Mouse (Mus musculus) G1E (cell line): ENCODE results near the gene Rora. TPM values are rescaled to one million over a fixed set of nuclear protein-coding genes. Genes with fewer than 3 reads are reported as not detected.

ENCODE experiments used
- ATAC-seq: 2 replicates; pipeline ENCODE4 v1.8.0; 2016; ENCODE audit warnings: mild to moderate bottlenecking; ENCODE audit not compliant: insufficient number of reproducible peaks, poor library complexity, low FRiP score, severe bottlenecking; ENCODE audit errors: extremely low read depth
- DNase-seq: peaks from one replicate; pipeline ENCODE4 v3.0.0; 2012; ENCODE audit warnings: low spot score
- H3K27me3 ChIP-seq: 2 replicates; pipeline ENCODE4 v1.6.1; 2012; ENCODE audit warnings: mild to moderate bottlenecking, low read length, inconsistent platforms; ENCODE audit not compliant: insufficient read depth
- H3K36me3 ChIP-seq: replicated peaks from 2 replicates; pipeline ENCODE3; 2012; ENCODE audit warnings: mild to moderate bottlenecking, inconsistent platforms
- H3K4me1 ChIP-seq: 2 replicates; pipeline ENCODE4 v1.6.1; 2012; ENCODE audit warnings: low read depth, low read length, inconsistent platforms, mixed read lengths; ENCODE audit not compliant: insufficient read depth
- H3K4me3 ChIP-seq: 2 replicates; pipeline ENCODE4 v1.5.1; 2012; ENCODE audit warnings: low read depth, mild to moderate bottlenecking, inconsistent platforms, low read length, moderate library complexity, mixed read lengths
- H3K9me3 ChIP-seq: replicated peaks from 2 replicates; pipeline ENCODE4 v1.6.1; 2012; ENCODE audit warnings: inconsistent platforms
- CTCF ChIP-seq: IDR thresholded peaks from 2 replicates; pipeline ENCODE4 v1.5.1; 2012; ENCODE audit warnings: low read depth, low read length, inconsistent platforms, mixed read lengths
- GATA1 ChIP-seq: IDR thresholded peaks from 2 replicates; pipeline ENCODE4 v1.6.1; 2012; ENCODE audit warnings: borderline replicate concordance, low read length, inconsistent platforms, mixed read lengths
- GATA2 ChIP-seq: IDR thresholded peaks from 2 replicates; pipeline ENCODE4 v1.6.1; 2012; ENCODE audit warnings: low read depth, low read length, inconsistent platforms, borderline replicate concordance
- POLR2AphosphoS5 ChIP-seq: IDR thresholded peaks from 2 replicates; pipeline ENCODE4 v1.6.1; 2012; ENCODE audit warnings: low read depth, low read length, inconsistent platforms; ENCODE audit not compliant: insufficient replicate concordance
- TAL1 ChIP-seq: conservative IDR thresholded peaks from 2 replicates; pipeline ENCODE4 v1.6.1; 2012; ENCODE audit warnings: low read depth, low read length, inconsistent platforms, mixed read lengths
- polyA plus RNA-seq: library from polyadenylated mRNA; stranded (reverse); fragments of >175 nt; gene quantifications from 2 replicates; pipeline ENCODE4 v1.2.3, GENCODE M21; 2012
- total RNA-seq, 2 experiments: library from RNA; stranded (forward) in 1 of 2; stranded (reverse) in 1 of 2; fragments of 200-1000 nt in 1 of 2; fragments of >200 nt in 1 of 2; fragmentation: Nextera tagmentation in 1 of 2; gene quantifications; 2 replicates each; pipeline ENCODE4 v1.2.3; 2014 to 2017

The Rora gene
- total and polyA plus RNA-seq, 3 experiments: 0.11 TPM; not detected in 2

- Histone ChIP-seq H3K4me1 (no peaks in the 10 kb centered on the region), H3K27me3 (no peaks in the 10 kb centered on the region), H3K4me3 (no peak overlapping the region), H3K9me3 (peaks cover 61% of the 10 kb centered on the region), H3K36me3 (no peaks in the 10 kb centered on the region)
- no peak for DNase-seq
- ATAC-seq: no peak
- no peak for TF ChIP-seq POLR2AphosphoS5
- TF ChIP-seq TAL1: no peak
- TF ChIP-seq GATA1: no peak
- TF ChIP-seq GATA2: no peak
Observed at GRCm38 (mm10) chr9:68761672-68762071, 108.1 kb downstream of the Rora start.

- H3K4me1 ChIP-seq: no peaks in the 10 kb centered on the region
- DNase-seq (no peak), ATAC-seq (no peak)
- H3K4me3 ChIP-seq: no peak overlapping the region
- TF ChIP-seq GATA2 (no peak), TAL1 (no peak), POLR2AphosphoS5 (no peak), GATA1 (no peak), CTCF (no peak)
- H3K27me3 ChIP-seq: no peaks in the 10 kb centered on the region
- H3K9me3 ChIP-seq: peaks cover 58% of the 10 kb centered on the region
- H3K36me3 ChIP-seq: no peaks in the 10 kb centered on the region
Observed at GRCm38 (mm10) chr9:68765595-68765994, 112.0 kb downstream of the Rora start.

GRCm38 (mm10) chr9:68769638-68770037 lies 116.1 kb downstream of the Rora start:
- Histone ChIP-seq H3K27me3 (no peaks in the 10 kb centered on the region), H3K9me3 (peaks cover 58% of the 10 kb centered on the region), H3K36me3 (no peaks in the 10 kb centered on the region), H3K4me1 (no peaks in the 10 kb centered on the region), H3K4me3 (no peak overlapping the region)
- TF ChIP-seq CTCF: no peak
- no peak for TF ChIP-seq POLR2AphosphoS5
- no peak for TF ChIP-seq GATA2
- no peak for TF ChIP-seq GATA1
- no peak for TF ChIP-seq TAL1
- DNase-seq (no peak), ATAC-seq (no peak)

GRCm38 (mm10) chr9:68771383-68771782 lies 117.8 kb downstream of the Rora start:
- no peaks in the 10 kb centered on the region for H3K36me3 ChIP-seq
- no peaks in the 10 kb centered on the region for H3K4me1 ChIP-seq
- TF ChIP-seq POLR2AphosphoS5 (no peak), TAL1 (no peak), GATA2 (no peak), GATA1 (no peak)
- H3K27me3 ChIP-seq: no peaks in the 10 kb centered on the region
- H3K9me3 ChIP-seq: peaks cover 54% of the 10 kb centered on the region
- H3K4me3 ChIP-seq: no peak overlapping the region
- DNase-seq: no peak
- ATAC-seq: no peak

GRCm38 (mm10) chr9:68773770-68774169 lies 120.2 kb downstream of the Rora start:
- Histone ChIP-seq H3K4me3 (no peak overlapping the region), H3K27me3 (no peaks in the 10 kb centered on the region)

GRCm38 (mm10) chr9:68782011-68782410 lies 128.4 kb downstream of the Rora start:
- H3K4me1 ChIP-seq: no peaks in the 10 kb centered on the region
- no peak overlapping the region for H3K4me3 ChIP-seq
- no peaks in the 10 kb centered on the region for H3K36me3 ChIP-seq
- TF ChIP-seq CTCF (no peak), GATA1 (no peak)
- DNase-seq (no peak), ATAC-seq (no peak)
- peaks cover 55% of the 10 kb centered on the region for H3K9me3 ChIP-seq
- H3K27me3 ChIP-seq: no peaks in the 10 kb centered on the region

More at GRCm38 (mm10) chr9:68773770-68774169, 120.2 kb downstream of the Rora start:
- Histone ChIP-seq H3K9me3 (peaks cover 51% of the 10 kb centered on the region), H3K4me1 (no peaks in the 10 kb centered on the region), H3K36me3 (no peaks in the 10 kb centered on the region)
- ATAC-seq: no peak
- no peak for TF ChIP-seq GATA1
- no peak for TF ChIP-seq TAL1
- no peak for TF ChIP-seq POLR2AphosphoS5
- TF ChIP-seq GATA2: no peak
- no peak for TF ChIP-seq CTCF
- DNase-seq: no peak

- no peaks in the 10 kb centered on the region for H3K36me3 ChIP-seq
- no peaks in the 10 kb centered on the region for H3K27me3 ChIP-seq
- TF ChIP-seq TAL1 (no peak), POLR2AphosphoS5 (no peak), CTCF (no peak), GATA2 (no peak), GATA1 (no peak)
- H3K4me1 ChIP-seq: no peaks in the 10 kb centered on the region
- ATAC-seq: no peak
- DNase-seq: no peak
- H3K4me3 ChIP-seq: no peak overlapping the region
- peaks cover 55% of the 10 kb centered on the region for H3K9me3 ChIP-seq
Observed at GRCm38 (mm10) chr9:68782604-68783003, 129.0 kb downstream of the Rora start.
